Mouse (Mus musculus): ENCODE measurements around the gene Dpt. TPM values are rescaled to one million over a fixed set of nuclear protein-coding genes. Genes with fewer than 3 reads are reported as not detected.
"Not testable (repeated sequence)": the region's sequence is repeated elsewhere in the genome, so short reads cannot be mapped to it uniquely, and the experiment has no call there.

The Dpt gene
- polyA plus RNA-seq, 1 experiment from 2014 or later, result not detected

- H3K4me3 ChIP-seq (ENCODE audit: inconsistent target); H3K36me3 ChIP-seq (ENCODE audit: inconsistent target); H3K79me2 ChIP-seq (ENCODE audit: inconsistent target); H3K27ac ChIP-seq: not testable (repeated sequence)
- whole genome bisulfite sequencing (ENCODE audit: missing documents), result 51% methylated on average over 2 of the region's 2 CpGs
These were observed 59.3 kb downstream of the Dpt start for GRCm38 (mm10) chr1:164855700-164856099.

GRCm38 (mm10) chr1:164859952-164860351 lies 63.5 kb downstream of the Dpt start:
- Histone ChIP-seq H3K79me2 (ENCODE audit: inconsistent target) (no peaks in the 10 kb centered on the region), H3K27ac (no peak overlapping the region)
- WGBS (ENCODE audit: missing documents), result 92% methylated on average over 11 of the region's 11 CpGs

GRCm38 (mm10) chr1:164860782-164861181 lies 64.3 kb downstream of the Dpt start:
- 94% methylated on average over 2 of the region's 2 CpGs for WGBS (ENCODE audit: missing documents)

More at GRCm38 (mm10) chr1:164859952-164860351, 63.5 kb downstream of the Dpt start:
- no peaks in the 10 kb centered on the region for H3K36me3 ChIP-seq (ENCODE audit: inconsistent target)
- H3K4me3 ChIP-seq (ENCODE audit: inconsistent target), result no peak overlapping the region

GRCm38 (mm10) chr1:164861501-164861900 lies 65.1 kb downstream of the Dpt start:
- Histone ChIP-seq H3K36me3 (ENCODE audit: inconsistent target) (no peaks in the 10 kb centered on the region), H3K27ac (no peak overlapping the region), H3K79me2 (ENCODE audit: inconsistent target) (no peaks in the 10 kb centered on the region), H3K4me3 (ENCODE audit: inconsistent target) (no peak overlapping the region)
- WGBS (ENCODE audit: missing documents), result 94% methylated on average over 3 of the region's 4 CpGs

More at GRCm38 (mm10) chr1:164860782-164861181, 64.3 kb downstream of the Dpt start:
- H3K27ac ChIP-seq, result no peak overlapping the region
- H3K79me2 ChIP-seq (ENCODE audit: inconsistent target), result no peaks in the 10 kb centered on the region
- H3K4me3 ChIP-seq (ENCODE audit: inconsistent target), result no peak overlapping the region
- no peaks in the 10 kb centered on the region for H3K36me3 ChIP-seq (ENCODE audit: inconsistent target)

GRCm38 (mm10) chr1:164862946-164863883 lies 66.8 kb downstream of the Dpt start:
- Histone ChIP-seq H3K4me3 (ENCODE audit: inconsistent target) (no peak overlapping the region), H3K27ac (no peak overlapping the region), H3K79me2 (ENCODE audit: inconsistent target) (no peaks in the 10 kb centered on the region), H3K36me3 (ENCODE audit: inconsistent target) (no peaks in the 10 kb centered on the region)
- WGBS (ENCODE audit: missing documents), result 88% methylated on average over 12 of the region's 12 CpGs

GRCm38 (mm10) chr1:164864666-164865065 lies 68.2 kb downstream of the Dpt start:
- no peaks in the 10 kb centered on the region for H3K79me2 ChIP-seq (ENCODE audit: inconsistent target)
- H3K36me3 ChIP-seq (ENCODE audit: inconsistent target), result no peaks in the 10 kb centered on the region
- H3K27ac ChIP-seq, result no peak overlapping the region
- H3K4me3 ChIP-seq (ENCODE audit: inconsistent target), result no peak overlapping the region
- 88% methylated on average over 3 of the region's 3 CpGs for WGBS (ENCODE audit: missing documents)

GRCm38 (mm10) chr1:164870694-164871093 lies 74.2 kb downstream of the Dpt start:
- Histone ChIP-seq H3K27ac (no peak overlapping the region), H3K79me2 (ENCODE audit: inconsistent target) (no peaks in the 10 kb centered on the region), H3K4me3 (ENCODE audit: inconsistent target) (no peak overlapping the region), H3K36me3 (ENCODE audit: inconsistent target) (no peaks in the 10 kb centered on the region)
- WGBS (ENCODE audit: missing documents), result 59% methylated on average over 7 of the region's 7 CpGs

Other genes with a start within 250 kb of the Dpt start
- not detected in 3 replicates for gene Xcl1, start 138.9 kb downstream of the Dpt start, polyA plus RNA-seq (2018)